Mouse (Mus musculus) stomach, postnatal 0 days (tissue): ENCODE results near the gene Rph3a.

ENCODE experiments used
- CTCF ChIP-seq: IDR thresholded peaks from 2 replicates; pipeline ENCODE4 v1.5.1; 2016; ENCODE audit warnings: antibody characterized with exemption, low read depth, mild to moderate bottlenecking, moderate library complexity
- EP300 ChIP-seq: optimal IDR thresholded peaks from 2 replicates; pipeline ENCODE3; 2016; ENCODE audit warnings: antibody characterized with exemption

DNA sequence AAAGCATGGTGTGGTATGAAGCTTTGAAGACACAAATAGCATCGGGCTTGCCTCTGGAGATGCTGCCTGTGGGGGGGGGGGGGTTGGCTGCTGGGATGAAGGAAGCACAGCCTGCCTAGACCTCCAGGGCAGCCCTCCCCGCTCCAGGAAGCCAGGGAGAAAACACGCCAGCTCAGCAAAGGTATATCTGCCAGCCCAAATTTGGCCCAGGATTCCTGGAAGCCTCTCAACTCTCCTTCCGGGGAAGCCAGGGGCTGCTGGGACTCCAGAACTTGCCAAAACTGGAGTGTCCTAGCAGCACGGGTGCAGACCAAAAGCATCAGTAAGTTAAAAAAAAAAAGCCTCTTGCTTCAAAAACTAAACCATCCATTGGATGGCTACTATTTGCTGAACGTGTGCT is 37.6 kb downstream of the Rph3a start:
- TF ChIP-seq CTCF (no peak), EP300 (no peak)
